In the genomic region with DNA sequence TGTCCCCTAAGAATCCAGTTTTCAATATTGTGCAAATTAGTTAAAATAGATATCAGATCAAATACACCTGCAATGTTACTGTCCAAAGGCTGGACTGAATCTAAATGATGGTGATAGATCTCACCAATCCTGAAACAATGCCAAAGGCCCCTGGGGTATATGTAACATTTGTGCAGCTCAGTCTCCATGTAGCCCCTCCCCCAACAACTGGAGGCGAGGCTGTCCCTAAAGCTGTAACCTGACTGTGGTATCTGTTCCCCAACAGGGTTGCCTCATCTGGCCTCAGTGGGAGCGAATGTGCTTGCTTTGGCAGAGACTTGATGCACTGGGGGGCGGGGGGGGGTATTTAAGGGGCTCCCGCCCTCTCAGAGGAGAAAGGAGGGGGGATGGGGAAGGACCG, we compare ENCODE assay signal across 17 mouse cellular contexts. TPM values are rescaled to one million over a fixed set of nuclear protein-coding genes. Genes with fewer than 3 reads are reported as not detected.
DNase-seq lines count a peak whose midpoint lies in the region; ATAC-seq and TF ChIP-seq lines count a peak whose summit lies in the region.
"Had no signal": no experiment of that assay in that cellular context is flagged by ENCODE, and none has a peak within 500 bp of the region (broad histone marks: within the 10 kb centered on the region; RNA-seq: fewer than 3 reads in every experiment).

No protein-coding gene starts in this region.

- peaks cover 16% of the 10 kb centered on the region for H3K4me1 ChIP-seq in hindbrain, embryonic 11.5 days (replicated peaks; ENCODE audit: control insufficient read depth, insufficient read depth, low read length)
- H3K4me1 ChIP-seq in hindbrain, embryonic 10.5 days (replicated peaks), result peaks cover 51% of the 10 kb centered on the region
- H3K4me1 ChIP-seq in hindbrain, embryonic 12.5 days, result peaks cover 45% of the 10 kb centered on the region
- H3K4me1 ChIP-seq: liver, embryonic 13.5 days had no signal

- ATAC-seq in hindbrain, embryonic 11.5 days (ENCODE audit: low FRiP score), result peak; percentile 61
- peak; percentile 64 for ATAC-seq in hindbrain, embryonic 12.5 days (ENCODE audit: low FRiP score)
- ATAC-seq: CD4-positive, CD25-positive, alpha-beta regulatory T cell, adult 4 months; lung, postnatal 0 days had no signal

- no peak overlapping the region for H3K4me2 ChIP-seq in hindbrain, embryonic 11.5 days (replicated peaks; ENCODE audit: low read depth, low read length)
- H3K4me2 ChIP-seq in hindbrain, embryonic 12.5 days (replicated peaks), result no peak overlapping the region
- no peak overlapping the region for H3K4me2 ChIP-seq in myocyte (ENCODE audit: low read depth)
- H3K4me2 ChIP-seq: heart, embryonic 15.5 days; hindbrain, embryonic 15.5 days; liver, embryonic 13.5 days had no signal

- TF ChIP-seq POLR2A in brain, embryonic 14.5 days (IDR thresholded peaks at IDR 0.05; ENCODE audit: borderline replicate concordance, extremely low read depth, insufficient read depth, insufficient read length, poor library complexity, severe bottlenecking), result no peak
- no peak for TF ChIP-seq POLR2A in myocyte (IDR thresholded peaks at IDR 0.05; ENCODE audit: insufficient read length, low read depth)

- no peak for TF ChIP-seq CTCF in brain, embryonic 14.5 days (IDR thresholded peaks at IDR 0.05; ENCODE audit: borderline replicate concordance, extremely low read depth, insufficient read depth, insufficient read length)

- no peak overlapping the region for H3K27ac ChIP-seq in hindbrain, embryonic 11.5 days (ENCODE audit: low read depth, low read length)
- H3K27ac ChIP-seq in hindbrain, embryonic 10.5 days, result no peak overlapping the region
- H3K27ac ChIP-seq in hindbrain, embryonic 12.5 days, result no peak overlapping the region
- H3K27ac ChIP-seq: heart, embryonic 15.5 days; liver, embryonic 13.5 days had no signal

- H3K36me3 ChIP-seq in hindbrain, embryonic 11.5 days (ENCODE audit: control insufficient read depth, insufficient read depth, low read length), result no peaks in the 10 kb centered on the region
- H3K36me3 ChIP-seq in hindbrain, embryonic 10.5 days, result peaks cover 23% of the 10 kb centered on the region
- H3K36me3 ChIP-seq in hindbrain, embryonic 12.5 days, result peaks cover 10% of the 10 kb centered on the region; the same call in 1 of the 2 replicates
- H3K36me3 ChIP-seq in myocyte (ENCODE audit: control insufficient read depth, insufficient read depth), result peaks cover 15% of the 10 kb centered on the region
- H3K36me3 ChIP-seq: heart, embryonic 15.5 days; liver, embryonic 13.5 days had no signal

- no peaks in the 10 kb centered on the region for H3K9me3 ChIP-seq in hindbrain, embryonic 11.5 days (ENCODE audit: control insufficient read depth, low read length)
- H3K9me3 ChIP-seq in hindbrain, embryonic 10.5 days, result no peaks in the 10 kb centered on the region
- H3K9me3 ChIP-seq in hindbrain, embryonic 12.5 days (replicated peaks), result no peaks in the 10 kb centered on the region
- H3K9me3 ChIP-seq: heart, embryonic 15.5 days; hindbrain, embryonic 15.5 days; liver, embryonic 13.5 days had no signal

- H3ac ChIP-seq in myocyte (ENCODE audit: control insufficient read depth, insufficient read length), result no peak overlapping the region

- no peak overlapping the region for H3K9ac ChIP-seq in hindbrain, embryonic 11.5 days (ENCODE audit: low read depth, low read length)
- no peak overlapping the region for H3K9ac ChIP-seq in hindbrain, embryonic 12.5 days
- H3K9ac ChIP-seq: heart, embryonic 15.5 days; hindbrain, embryonic 15.5 days; liver, embryonic 13.5 days had no signal

- H3K79me2 ChIP-seq in myocyte (ENCODE audit: control insufficient read depth, insufficient read depth), result peaks cover 4% of the 10 kb centered on the region

- peak; percentile 50 for DNase-seq in hindbrain, embryonic 11.5 days (ENCODE audit: low spot score)
- no peak for DNase-seq in hindbrain, embryonic 10.5 days (ENCODE audit: low spot score)
- DNase-seq in brain, embryonic 14.5 days (ENCODE audit: low read depth), result peak; percentile 46
- no peak for DNase-seq in spleen, adult 12 weeks (ENCODE audit: low spot score)
- no peak for DNase-seq in thymus, postnatal 36 days
- DNase-seq: adrenal gland, adult 2 months; cerebellum, adult 2 months; kidney, adult 2 months; kidney, postnatal 4 days; liver, embryonic 13.5 days; right cerebral cortex, adult 18-20 months had no signal

- no peak overlapping the region for H3K4me3 ChIP-seq in hindbrain, embryonic 11.5 days (ENCODE audit: low read depth, low read length)
- no peak overlapping the region for H3K4me3 ChIP-seq in hindbrain, embryonic 10.5 days
- no peak overlapping the region for H3K4me3 ChIP-seq in hindbrain, embryonic 12.5 days
- no peak overlapping the region for H3K4me3 ChIP-seq in myocyte
- H3K4me3 ChIP-seq: heart, embryonic 15.5 days; hindbrain, embryonic 15.5 days; liver, embryonic 13.5 days had no signal

- whole genome bisulfite sequencing in hindbrain, embryonic 11.5 days, result 56% methylated on average over 5 of the region's 5 CpGs
- 42% methylated on average over 5 of the region's 5 CpGs for WGBS in hindbrain, embryonic 10.5 days
- 41% methylated on average over 5 of the region's 5 CpGs for WGBS in hindbrain, embryonic 12.5 days

- H3K27me3 ChIP-seq in hindbrain, embryonic 11.5 days (ENCODE audit: control insufficient read depth, insufficient read depth, low read length), result no peaks in the 10 kb centered on the region
- no peaks in the 10 kb centered on the region for H3K27me3 ChIP-seq in hindbrain, embryonic 10.5 days (ENCODE audit: insufficient read depth, poor library complexity, severe bottlenecking)
- H3K27me3 ChIP-seq in hindbrain, embryonic 12.5 days, result no peaks in the 10 kb centered on the region
- no peaks in the 10 kb centered on the region for H3K27me3 ChIP-seq in myocyte (ENCODE audit: control insufficient read depth, insufficient read depth, insufficient read length)
- H3K27me3 ChIP-seq: hindbrain, embryonic 15.5 days had no signal

TF ChIP-seq in myocyte, 11 proteins besides CTCF, POLR2A, EP300 and RAD21:
- TF ChIP-seq TCF12 (IDR thresholded peaks at IDR 0.05; ENCODE audit: insufficient read depth, poor library complexity, severe bottlenecking) (no peak), SRF (IDR thresholded peaks at IDR 0.05; ENCODE audit: control insufficient read depth, insufficient read length, low read depth) (no peak), USF1 (IDR thresholded peaks at IDR 0.05; ENCODE audit: low read depth) (no peak), POLR2AphosphoS2 (IDR thresholded peaks at IDR 0.05; ENCODE audit: insufficient read length, low read depth) (peak; percentile 59), MYOG (IDR thresholded peaks at IDR 0.05; ENCODE audit: control insufficient read depth in 1 of 3, insufficient read depth in 1 of 3, insufficient read length in 2 of 3, low read depth in 2 of 3) (no peak)
TF ChIP-seq in myocyte: peak in this region for 1.

RNA-seq across cellular contexts. Expression of a gene that starts 52.7 kb away (rescaled TPM):
- polyA plus RNA-seq in hindbrain, embryonic 11.5 days (2014; fragmentation: Nextera tagmentation; extraction: Ambion mirVana), result 130 and 214 TPM in 2 replicates
- 48.6 and 77.4 TPM in 2 replicates for polyA plus RNA-seq in hindbrain, embryonic 10.5 days (2016; fragmentation: Nextera tagmentation; extraction: Ambion mirVana)
- 631 and 795 TPM in 2 replicates for polyA plus RNA-seq in brain, embryonic 14.5 days (2012; rRNA removed)
- 381 and 469 TPM in 2 replicates for polyA plus RNA-seq in hindbrain, embryonic 12.5 days (2016; fragmentation: Nextera tagmentation; extraction: Ambion mirVana)
- 103 TPM for polyA plus RNA-seq in myocyte (2012; fragmentation: generic; extraction: Trizol)

Comparison
In these comparisons a context has a peak if more than half of its experiments do, and no peak if none do; other contexts are left out.
1. DNase-seq: peak in hindbrain, embryonic 11.5 days (single experiment) and brain, embryonic 14.5 days (single experiment); none in hindbrain, embryonic 10.5 days (single experiment), spleen, adult 12 weeks (single experiment) and thymus, postnatal 36 days (0 of 2).